Comparison of ENCODE assay signal across 38 mouse cellular contexts in the genomic region with DNA sequence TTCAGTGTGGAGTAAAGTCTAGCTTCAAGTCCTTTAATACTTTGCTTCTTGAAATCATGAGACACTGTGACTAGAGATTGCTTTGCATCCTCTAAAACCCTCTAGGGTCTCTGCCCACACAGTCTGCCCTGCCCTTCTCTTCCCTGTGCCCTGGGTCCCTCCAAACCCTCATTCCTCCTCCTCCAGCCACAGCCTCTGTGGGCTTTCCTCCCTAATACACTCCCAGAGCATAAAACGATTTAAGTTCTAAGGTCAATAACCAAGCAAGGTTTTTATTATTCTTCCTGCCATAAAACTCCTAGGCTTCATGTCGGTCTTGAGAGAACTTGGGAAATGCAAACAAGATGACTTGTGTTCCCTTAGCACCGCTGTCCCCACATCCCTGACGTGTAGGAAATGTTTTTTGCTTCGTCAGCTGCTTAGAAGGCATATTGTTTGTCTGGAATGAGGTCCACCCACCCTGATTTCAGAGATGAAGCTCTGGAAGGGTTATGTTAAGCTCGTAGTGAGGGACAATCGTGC. TPM values are rescaled to one million over a fixed set of nuclear protein-coding genes. Genes with fewer than 3 reads are reported as not detected.
DNase-seq lines count a peak whose midpoint lies in the region; ATAC-seq and TF ChIP-seq lines count a peak whose summit lies in the region.
"Had no signal": no experiment of that assay in that cellular context is flagged by ENCODE, and none has a peak within 500 bp of the region (broad histone marks: within the 10 kb centered on the region; RNA-seq: fewer than 3 reads in every experiment).

No protein-coding gene starts in this region.

- no peaks in the 10 kb centered on the region for H3K9me3 ChIP-seq in kidney, embryonic 14.5 days (ENCODE audit: control insufficient read depth, low read length)
- no peaks in the 10 kb centered on the region for H3K9me3 ChIP-seq in neural tube, embryonic 12.5 days
- H3K9me3 ChIP-seq in intestine, embryonic 16.5 days (ENCODE audit: control insufficient read depth, low read length): no peaks in the 10 kb centered on the region
- H3K9me3 ChIP-seq in midbrain, postnatal 0 days (ENCODE audit: low read length): no peaks in the 10 kb centered on the region
- H3K9me3 ChIP-seq: embryonic facial prominence, embryonic 12.5 days; heart, embryonic 10.5 days; heart, embryonic 15.5 days; hindbrain, embryonic 12.5 days; lung, embryonic 15.5 days had no signal

- TF ChIP-seq POLR2A in small intestine, adult 2 months (IDR thresholded peaks at IDR 0.05; ENCODE audit: low read depth, low read length): no peak

- H3K27ac ChIP-seq in kidney, embryonic 14.5 days (ENCODE audit: low read depth, low read length): 0 out of 2 replicates have a peak overlapping the region, but pooled peaks have one; percentile 19
- no peak overlapping the region for H3K27ac ChIP-seq in neural tube, embryonic 12.5 days
- H3K27ac ChIP-seq in intestine, embryonic 16.5 days (ENCODE audit: low read length): peak overlapping the region; percentile 56
- peak overlapping the region; percentile 89 for H3K27ac ChIP-seq in small intestine, adult 2 months (ENCODE audit: insufficient read depth, low read depth, low read length)
- H3K27ac ChIP-seq in midbrain, postnatal 0 days (ENCODE audit: low read depth, low read length): no peak overlapping the region
- H3K27ac ChIP-seq: embryonic facial prominence, embryonic 12.5 days; heart, embryonic 10.5 days; heart, embryonic 15.5 days; hindbrain, embryonic 12.5 days; hindbrain, postnatal 0 days; lung, embryonic 15.5 days had no signal

- H3K27me3 ChIP-seq in kidney, embryonic 14.5 days (ENCODE audit: control insufficient read depth, insufficient read depth, low read length): no peaks in the 10 kb centered on the region
- no peaks in the 10 kb centered on the region for H3K27me3 ChIP-seq in neural tube, embryonic 12.5 days (replicated peaks)
- no peaks in the 10 kb centered on the region for H3K27me3 ChIP-seq in intestine, embryonic 16.5 days (replicated peaks; ENCODE audit: control insufficient read depth, insufficient read depth, low read length)
- H3K27me3 ChIP-seq in small intestine, adult 2 months (ENCODE audit: control insufficient read depth, insufficient read depth, low read length): no peaks in the 10 kb centered on the region
- H3K27me3 ChIP-seq in midbrain, postnatal 0 days (ENCODE audit: insufficient read depth, low read length): no peaks in the 10 kb centered on the region
- H3K27me3 ChIP-seq: embryonic facial prominence, embryonic 12.5 days; heart, embryonic 15.5 days; hindbrain, embryonic 12.5 days; lung, embryonic 15.5 days had no signal

- 7% methylated on average over 7 of the region's 7 CpGs for WGBS in kidney, embryonic 14.5 days
- WGBS in neural tube, embryonic 12.5 days: 26% methylated on average over 7 of the region's 7 CpGs
- 34% methylated on average over 7 of the region's 7 CpGs for WGBS in intestine, embryonic 16.5 days
- 20% methylated on average over 7 of the region's 7 CpGs for WGBS in small intestine, adult 2 months
- WGBS in midbrain, postnatal 0 days: 75% methylated on average over 7 of the region's 7 CpGs

- 0 out of 2 replicates have a peak, but pooled peaks cover 4% of the 10 kb centered on the region for H3K4me1 ChIP-seq in kidney, embryonic 14.5 days (ENCODE audit: control insufficient read depth, insufficient read depth, low read length)
- H3K4me1 ChIP-seq in neural tube, embryonic 12.5 days: no peaks in the 10 kb centered on the region
- H3K4me1 ChIP-seq in intestine, embryonic 16.5 days (ENCODE audit: control insufficient read depth, insufficient read depth, low read length): peaks cover 12% of the 10 kb centered on the region; the same call in 1 of the 2 replicates
- peaks cover 28% of the 10 kb centered on the region for H3K4me1 ChIP-seq in small intestine, adult 2 months (ENCODE audit: control insufficient read depth, insufficient read depth, insufficient read length, low read length)
- no peaks in the 10 kb centered on the region for H3K4me1 ChIP-seq in midbrain, postnatal 0 days (ENCODE audit: insufficient read depth, low read length)
- H3K4me1 ChIP-seq: embryonic facial prominence, embryonic 12.5 days; hindbrain, embryonic 12.5 days; lung, embryonic 15.5 days had no signal

- no peaks in the 10 kb centered on the region for H3K36me3 ChIP-seq in kidney, embryonic 14.5 days (ENCODE audit: control insufficient read depth, insufficient read depth, low read length)
- H3K36me3 ChIP-seq in neural tube, embryonic 12.5 days: no peaks in the 10 kb centered on the region
- H3K36me3 ChIP-seq in intestine, embryonic 16.5 days (ENCODE audit: control insufficient read depth, insufficient read depth, low read length): no peaks in the 10 kb centered on the region
- H3K36me3 ChIP-seq in small intestine, adult 2 months (ENCODE audit: control insufficient read depth, insufficient read depth, low read length): peaks cover 9% of the 10 kb centered on the region
- no peaks in the 10 kb centered on the region for H3K36me3 ChIP-seq in midbrain, postnatal 0 days (ENCODE audit: insufficient read depth, low read length)
- H3K36me3 ChIP-seq: embryonic facial prominence, embryonic 12.5 days; heart, embryonic 10.5 days; heart, embryonic 15.5 days; hindbrain, embryonic 12.5 days; lung, embryonic 15.5 days had no signal

- H3K4me2 ChIP-seq in kidney, embryonic 14.5 days (replicated peaks; ENCODE audit: low read depth, low read length): no peak overlapping the region; the same call in 1 of the 2 replicates
- H3K4me2 ChIP-seq in neural tube, embryonic 12.5 days (replicated peaks): peak overlapping the region; percentile 12; the same call in 1 of the 2 replicates
- peak overlapping the region; percentile 39 for H3K4me2 ChIP-seq in intestine, embryonic 16.5 days (ENCODE audit: low read depth, low read length)
- no peak overlapping the region for H3K4me2 ChIP-seq in midbrain, postnatal 0 days (ENCODE audit: low read depth, low read length, poor library complexity, severe bottlenecking)
- H3K4me2 ChIP-seq: embryonic facial prominence, embryonic 12.5 days; heart, embryonic 15.5 days; hindbrain, embryonic 12.5 days; liver, embryonic 11.5 days; lung, embryonic 15.5 days; midbrain, embryonic 11.5 days had no signal

- no peak for DNase-seq in kidney, postnatal 14 days
- no peak for DNase-seq in neural tube, embryonic 10.5 days (ENCODE audit: extremely low spot score, low spot score)
- DNase-seq in midbrain, postnatal 0 days (ENCODE audit: low spot score): no peak
- DNase-seq in ovary, postnatal 10 days (ENCODE audit: low spot score): no peak
- DNase-seq: adrenal gland, postnatal 25 days; cerebellum, adult 11-12 months; cerebellum, adult 9-11 months; gastrocnemius, postnatal 14 days; kidney, adult 2 months; left cerebral cortex, postnatal 4 days; right cerebral cortex, postnatal 25 days; spleen, adult 18-20 months; thymus, postnatal 4 days had no signal

- no peak overlapping the region for H3K4me3 ChIP-seq in kidney, embryonic 14.5 days (ENCODE audit: low read length)
- H3K4me3 ChIP-seq in neural tube, embryonic 12.5 days: no peak overlapping the region
- H3K4me3 ChIP-seq in intestine, embryonic 16.5 days (ENCODE audit: low read length): peak overlapping the region; percentile 28
- no peak overlapping the region for H3K4me3 ChIP-seq in small intestine, adult 2 months (ENCODE audit: low read depth, low read length)
- H3K4me3 ChIP-seq in midbrain, postnatal 0 days (ENCODE audit: low read depth, low read length): no peak overlapping the region
- H3K4me3 ChIP-seq: embryonic facial prominence, embryonic 12.5 days; heart, embryonic 10.5 days; heart, embryonic 15.5 days; hindbrain, embryonic 12.5 days; lung, embryonic 15.5 days; myocyte had no signal

- no peak overlapping the region for H3K9ac ChIP-seq in kidney, embryonic 14.5 days (ENCODE audit: low read depth, low read length)
- no peak overlapping the region for H3K9ac ChIP-seq in neural tube, embryonic 12.5 days
- H3K9ac ChIP-seq in intestine, embryonic 16.5 days (ENCODE audit: low read depth, low read length): no peak overlapping the region
- H3K9ac ChIP-seq in midbrain, postnatal 0 days (replicated peaks; ENCODE audit: low read length, poor library complexity, severe bottlenecking): no peak overlapping the region
- H3K9ac ChIP-seq: embryonic facial prominence, embryonic 12.5 days; heart, embryonic 15.5 days; hindbrain, embryonic 12.5 days; lung, embryonic 15.5 days had no signal

- TF ChIP-seq CTCF in small intestine, adult 2 months (IDR thresholded peaks at IDR 0.05; ENCODE audit: extremely low read depth, insufficient read length, insufficient replicate concordance, low read depth, low read length): no peak
- TF ChIP-seq CTCF in midbrain, postnatal 0 days (IDR thresholded peaks at IDR 0.05): no peak

- peak; percentile 39 for ATAC-seq in kidney, embryonic 14.5 days (ENCODE audit: low FRiP score, low TSS enrichment)
- ATAC-seq in neural tube, embryonic 12.5 days (ENCODE audit: low FRiP score, low read depth): no peak
- peak; percentile 89 for ATAC-seq in intestine, embryonic 16.5 days
- no peak for ATAC-seq in midbrain, postnatal 0 days (ENCODE audit: low FRiP score)
- ATAC-seq: CD4-positive, CD25-positive, alpha-beta regulatory T cell, adult 4 months; forebrain, embryonic 14.5 days; hindbrain, postnatal 0 days; midbrain, embryonic 16.5 days had no signal

RNA-seq across cellular contexts. Expression of gene Nipal1, which starts 8.7 kb away (rescaled TPM):
- 1.4 and 1.9 TPM in 2 replicates for polyA plus RNA-seq in kidney, embryonic 14.5 days (2014; fragmentation: Nextera tagmentation; extraction: Ambion mirVana)
- 0.45 and 0.76 TPM in 2 replicates for polyA plus RNA-seq in neural tube, embryonic 12.5 days (2016; fragmentation: Nextera tagmentation; extraction: Ambion mirVana)
- 34.5 and 37.7 TPM in 2 replicates for polyA plus RNA-seq in intestine, embryonic 16.5 days (2015; fragmentation: Nextera tagmentation; extraction: Ambion mirVana)
- polyA plus RNA-seq in small intestine, adult 2 months (2012; rRNA removed): 0.75 and 6.5 TPM in 2 replicates
- 0.24 and 0.55 TPM in 2 replicates for total RNA-seq in midbrain, postnatal 0 days (2014; rRNA removed)
- polyA plus RNA-seq in midbrain, postnatal 0 days (2015; fragmentation: Nextera tagmentation; extraction: Ambion mirVana): 0.33 and 0.70 TPM in 2 replicates
- total RNA-seq: granulocyte monocyte progenitor cell, adult 5-6 weeks; heart, postnatal 25 days; layer of hippocampus, postnatal 25 days; left cerebral cortex, adult 8-10 months; megakaryocyte progenitor cell, adult 5-6 weeks had no signal

RNA-seq across cellular contexts. Expression of gene Cnga1, which starts 12.3 kb away (rescaled TPM):
- polyA plus RNA-seq in kidney, embryonic 14.5 days (2014; fragmentation: Nextera tagmentation; extraction: Ambion mirVana): not detected in 2 replicates
- not detected in 2 replicates for polyA plus RNA-seq in neural tube, embryonic 12.5 days (2016; fragmentation: Nextera tagmentation; extraction: Ambion mirVana)
- not detected in 2 replicates for polyA plus RNA-seq in intestine, embryonic 16.5 days (2015; fragmentation: Nextera tagmentation; extraction: Ambion mirVana)
- polyA plus RNA-seq in small intestine, adult 2 months (2012; rRNA removed): not detected in 2 replicates
- not detected in 2 replicates for total RNA-seq in midbrain, postnatal 0 days (2014; rRNA removed)
- polyA plus RNA-seq in midbrain, postnatal 0 days (2015; fragmentation: Nextera tagmentation; extraction: Ambion mirVana): 0.06 TPM in 1 of 2 replicates, not detected in the other
- total RNA-seq: adrenal gland, postnatal 25 days; common myeloid progenitor, adult 5-6 weeks; gastrocnemius, postnatal 14 days; granulocyte monocyte progenitor cell, adult 5-6 weeks; heart, postnatal 25 days; hindbrain, postnatal 0 days; layer of hippocampus, postnatal 25 days; left cerebral cortex, adult 8-10 months; left cerebral cortex, postnatal 4 days; megakaryocyte progenitor cell, adult 5-6 weeks had no signal
- polyA plus RNA-seq: embryonic facial prominence, embryonic 12.5 days; forebrain, embryonic 14.5 days; heart, embryonic 10.5 days; heart, embryonic 15.5 days; hindbrain, embryonic 12.5 days; hindbrain, postnatal 0 days; kidney, adult 2 months; liver, embryonic 11.5 days; liver, embryonic 16.5 days; midbrain, embryonic 11.5 days; midbrain, embryonic 16.5 days; myocyte; neural tube, embryonic 14.5 days; stomach, embryonic 16.5 days had no signal

Comparison
In these comparisons a context has a peak if more than half of its experiments do, and no peak if none do; other contexts are left out.
1. ATAC-seq: peak in kidney, embryonic 14.5 days (single experiment) and intestine, embryonic 16.5 days (single experiment); none in neural tube, embryonic 12.5 days (single experiment) and midbrain, postnatal 0 days (single experiment).
2. H3K27ac ChIP-seq: peak in kidney, embryonic 14.5 days (single experiment), intestine, embryonic 16.5 days (single experiment) and small intestine, adult 2 months (single experiment); none in neural tube, embryonic 12.5 days (single experiment) and midbrain, postnatal 0 days (single experiment).
3. H3K4me2 ChIP-seq: peak in neural tube, embryonic 12.5 days (single experiment) and intestine, embryonic 16.5 days (single experiment); none in kidney, embryonic 14.5 days (single experiment) and midbrain, postnatal 0 days (single experiment).